Mouse (Mus musculus) Patski (cell line): Measurements from ENCODE around the gene Ptprg. TPM values are rescaled to one million over a fixed set of nuclear protein-coding genes. Genes with fewer than 3 reads are reported as not detected.

ENCODE experiments used
- ATAC-seq: fragments of 100-300 bp; one replicate; pipeline ENCODE4 v1.8.0; 2021
- CTCF ChIA-PET: fragments of 350-600 bp; sonication (Branson Sonifier 250); formaldehyde crosslinking; loops from one replicate; lab custom pipeline; 2022; ENCODE audit warnings: inconsistent platforms; lab: Charles Lee
- POLR2A ChIA-PET: fragments of 350-600 bp; sonication (Branson Sonifier 250); formaldehyde crosslinking; loops from one replicate; lab custom pipeline; 2022; ENCODE audit warnings: antibody characterized with exemption, inconsistent platforms; lab: Charles Lee
- DNase-seq: peaks from one replicate; pipeline ENCODE4 v3.0.0-alpha.2; 2011; ENCODE audit warnings: low read depth, low spot score
- H3K27me3 ChIP-seq: fragments of 371-371 bp; one replicate; pipeline ENCODE4 v1.5.1; 2021
- CTCF ChIP-seq: fragments of 100-300 bp; IDR thresholded peaks from one replicate; pipeline ENCODE4 v1.5.1; 2021
- in situ Hi-C: fragments of 300-500 bp; cut with MboI; formaldehyde crosslinking; loops from 3 replicates; pipeline ENCODE4 v1.11.1; 2018; ENCODE audit warnings: low pct_unique_long_range_greater_than_20kb, mixed read lengths
- polyA plus RNA-seq: library from polyadenylated mRNA; unstranded; gene quantifications from one replicate; pipeline ENCODE4 v1.2.3, GENCODE M21; 2021

The Ptprg gene
- polyA plus RNA-seq, 1 experiment from 2014 or later = 40.1 TPM

DNA sequence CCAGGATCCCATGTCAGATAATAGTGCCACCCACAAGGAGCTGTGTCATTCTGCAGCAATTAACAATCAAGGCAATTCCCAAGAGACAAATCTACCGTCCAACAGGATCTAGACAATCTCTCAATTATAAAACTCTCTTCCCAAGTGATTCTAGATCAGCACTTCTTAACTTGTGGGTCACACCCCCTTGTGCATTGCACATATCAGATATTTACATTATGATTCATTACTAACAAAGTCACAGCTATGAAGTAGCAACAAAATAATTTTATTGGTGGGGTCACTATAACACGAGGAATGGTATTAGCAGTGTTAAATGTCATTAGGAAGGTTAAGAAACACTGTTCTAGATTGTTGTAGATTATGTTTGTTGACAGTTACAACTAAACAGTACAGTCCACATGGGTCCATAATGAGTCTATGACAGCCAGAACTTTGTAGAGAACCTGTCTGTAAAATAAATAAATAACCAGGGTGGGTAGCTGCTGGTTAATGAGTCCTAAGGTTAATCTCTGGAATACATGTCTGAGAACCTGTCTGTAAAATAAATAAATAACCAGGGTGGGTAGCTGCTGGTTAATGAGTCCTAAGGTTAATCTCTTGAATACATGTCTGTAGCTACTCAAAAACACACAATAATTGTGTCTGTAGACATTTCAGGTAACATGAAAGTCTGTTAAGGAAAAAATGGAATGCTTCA, 520.2 kb downstream of the Ptprg start:
- ATAC-seq (no peak), DNase-seq (no peak)
- no peaks in the 10 kb centered on the region for H3K27me3 ChIP-seq
- POLR2A ChIA-PET = no interaction called here
- TF ChIP-seq CTCF = no peak
- CTCF ChIA-PET = interaction anchor here (0.8 kb wide), 1 partner anchor 9 kb away, joined by 3 read pairs; no protein-coding TSS in a partner anchor
- in situ Hi-C loops = no loop called here

DNA sequence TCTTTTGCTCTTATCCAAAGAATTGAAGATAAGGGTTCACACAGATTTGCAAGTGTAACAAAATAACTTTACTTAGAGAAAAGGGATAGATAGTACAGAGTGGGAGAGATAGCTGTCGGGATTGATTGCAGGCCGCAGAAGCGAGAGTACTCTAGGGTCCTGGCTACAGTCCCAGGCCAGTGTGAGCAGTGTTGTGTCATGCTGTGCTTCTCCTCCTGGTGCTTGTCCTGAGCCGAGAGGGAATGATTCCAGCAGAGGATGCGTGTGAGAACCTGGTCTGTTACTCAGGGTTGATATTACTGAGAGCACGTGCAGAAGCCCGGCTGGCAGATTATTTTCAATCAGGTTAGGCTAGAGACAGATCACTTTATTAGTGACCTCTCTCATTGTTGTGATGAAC, 523.9 kb downstream of the Ptprg start:
- POLR2A ChIA-PET = no interaction called here
- DNase-seq = no peak

DNA sequence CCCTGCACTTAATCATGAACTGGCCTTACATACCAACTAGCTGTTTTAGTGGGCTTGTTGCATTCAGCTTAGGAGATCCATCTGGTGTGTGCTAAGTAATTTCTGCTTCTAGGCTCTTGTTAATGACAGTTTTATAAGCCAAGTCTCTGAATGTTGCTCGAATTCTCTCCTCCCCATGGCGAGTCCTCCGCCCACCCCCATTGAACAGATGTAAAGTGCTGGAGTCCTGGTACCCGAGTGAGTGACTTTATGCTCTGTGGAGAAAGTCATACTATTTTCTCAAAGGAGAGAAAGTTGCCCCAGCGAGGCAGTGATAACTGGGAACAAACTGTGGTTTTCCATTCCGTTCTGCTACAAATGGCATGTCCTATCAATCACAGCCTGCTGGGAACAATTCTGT, 525.9 kb downstream of the Ptprg start:
- TF ChIP-seq CTCF = no peak

More for the DNA sequence above, 523.9 kb downstream of the Ptprg start:
- in situ Hi-C loops = no loop called here
- CTCF ChIA-PET = no interaction called here
- no peaks in the 10 kb centered on the region for H3K27me3 ChIP-seq
- ATAC-seq = no peak
- no peak for TF ChIP-seq CTCF

DNA sequence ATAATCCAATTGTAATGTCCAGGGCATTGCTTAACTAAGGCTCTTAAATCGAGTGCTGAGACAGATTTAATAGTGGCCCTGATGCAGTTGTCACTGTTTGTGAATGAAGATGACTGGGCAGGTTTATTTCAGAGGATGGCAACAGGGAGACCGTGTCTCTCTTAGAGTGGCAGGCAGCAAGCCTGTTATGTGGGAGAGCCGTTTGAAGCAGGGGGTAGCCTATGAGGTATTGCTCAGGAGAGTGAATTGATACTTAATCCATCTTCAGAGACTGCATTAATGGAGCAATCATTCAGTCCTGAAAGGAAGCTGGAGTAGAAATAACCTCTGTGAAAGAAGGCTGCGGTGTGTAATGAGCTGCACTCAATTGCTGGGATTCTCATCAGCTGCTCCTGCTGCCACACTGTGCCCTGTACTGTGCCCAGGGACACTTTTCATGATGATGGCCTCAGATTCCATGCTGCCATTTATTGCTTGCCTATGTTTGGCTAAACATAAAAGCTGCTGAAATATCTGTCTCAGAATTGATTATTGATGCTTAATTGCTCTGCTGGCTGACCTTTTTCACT, 526.6 kb downstream of the Ptprg start:
- no peaks in the 10 kb centered on the region for H3K27me3 ChIP-seq
- DNase-seq = no peak
- ChIA-PET CTCF (interaction anchor here (1.2 to 1.7 kb wide), 2 partner anchors 9 to 14 kb away, joined by 3 to 6 read pairs; no protein-coding TSS in a partner anchor), POLR2A (no interaction called here)
- no peak for ATAC-seq
- in situ Hi-C loops = no loop called here
- TF ChIP-seq CTCF = no peak

More for the DNA sequence above, 525.9 kb downstream of the Ptprg start:
- POLR2A ChIA-PET = no interaction called here
- ATAC-seq = no peak
- no peaks in the 10 kb centered on the region for H3K27me3 ChIP-seq
- CTCF ChIA-PET = interaction anchor here (1.2 kb wide), 1 partner anchor 15 kb away, joined by 3 read pairs; no protein-coding TSS in a partner anchor
- in situ Hi-C loops = no loop called here
- DNase-seq = no peak

DNA sequence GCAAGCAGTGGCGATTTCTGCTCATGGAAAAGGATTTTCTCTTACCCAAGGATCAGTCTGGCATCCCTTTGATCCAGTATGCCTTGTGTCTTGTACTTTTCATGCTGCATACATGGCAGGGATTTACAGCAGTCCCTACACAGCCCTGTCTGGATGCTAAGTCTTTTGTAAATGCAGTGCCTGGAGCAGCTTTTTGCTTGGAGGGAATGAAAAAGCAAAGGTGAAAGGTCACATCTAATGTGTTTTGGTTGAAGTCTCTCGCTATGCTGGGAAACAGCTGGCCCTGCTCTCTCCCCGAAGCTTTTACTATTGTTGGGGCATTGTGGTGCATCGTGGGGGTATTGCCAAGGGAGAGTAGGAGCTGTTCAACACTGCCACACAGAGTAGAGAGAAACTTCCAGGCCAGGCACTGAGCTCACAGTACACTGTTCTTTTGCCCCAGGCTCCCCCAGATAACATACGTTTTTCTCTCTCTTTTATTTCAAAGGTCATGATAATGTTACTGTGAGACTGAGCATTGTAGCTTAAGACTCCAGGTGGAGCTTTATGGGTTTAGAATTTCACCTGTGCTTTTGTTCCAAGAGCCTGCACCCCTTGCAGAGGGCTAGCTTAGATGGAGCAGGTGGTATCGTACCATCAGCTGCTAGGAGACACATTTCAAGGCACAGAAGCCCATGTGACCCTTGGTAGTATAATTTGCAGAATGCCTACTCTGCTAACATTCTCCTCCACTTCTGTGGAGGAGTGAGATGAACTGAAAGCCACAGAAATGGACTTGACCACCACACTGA, 529.0 kb downstream of the Ptprg start:
- CTCF ChIA-PET = interaction anchor here (0.9 to 1.3 kb wide), 2 partner anchors 9 to 24 kb away, joined by 3 read pairs; no protein-coding TSS in a partner anchor
- ATAC-seq (no peak), DNase-seq (no peak)
- in situ Hi-C loops = no loop called here
- POLR2A ChIA-PET = interaction anchor here (0.8 kb wide), 1 partner anchor 11 kb away, joined by 3 read pairs; no protein-coding TSS in a partner anchor
- H3K27me3 ChIP-seq = no peaks in the 10 kb centered on the region
- no peak for TF ChIP-seq CTCF

DNA sequence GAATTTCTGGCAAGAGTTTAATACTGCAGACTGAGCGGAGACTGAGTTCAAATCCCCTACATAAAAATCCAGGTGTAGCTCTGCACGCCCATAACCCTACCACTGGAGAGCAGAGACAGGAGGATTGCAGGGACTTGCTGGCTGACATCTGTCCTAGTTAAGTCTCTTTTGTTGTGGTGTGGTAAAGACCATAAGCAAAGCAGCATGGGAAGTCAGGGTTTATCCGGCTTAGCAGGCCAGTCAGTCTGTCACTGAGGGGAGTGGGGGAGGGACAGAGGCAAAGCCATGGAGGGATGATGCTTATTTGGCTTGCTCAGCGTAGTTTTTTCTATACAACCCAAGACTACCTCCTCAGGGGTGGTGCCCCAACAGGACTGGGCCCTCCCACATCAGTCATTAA, 530.7 kb downstream of the Ptprg start:
- in situ Hi-C loops = no loop called here
- CTCF ChIA-PET = interaction anchor here (0.8 kb wide), 1 partner anchor 12 kb away, joined by 5 read pairs; no protein-coding TSS in a partner anchor
- H3K27me3 ChIP-seq = no peaks in the 10 kb centered on the region
- TF ChIP-seq CTCF = no peak
- DNase-seq (no peak), ATAC-seq (no peak)
- POLR2A ChIA-PET = no interaction called here

DNA sequence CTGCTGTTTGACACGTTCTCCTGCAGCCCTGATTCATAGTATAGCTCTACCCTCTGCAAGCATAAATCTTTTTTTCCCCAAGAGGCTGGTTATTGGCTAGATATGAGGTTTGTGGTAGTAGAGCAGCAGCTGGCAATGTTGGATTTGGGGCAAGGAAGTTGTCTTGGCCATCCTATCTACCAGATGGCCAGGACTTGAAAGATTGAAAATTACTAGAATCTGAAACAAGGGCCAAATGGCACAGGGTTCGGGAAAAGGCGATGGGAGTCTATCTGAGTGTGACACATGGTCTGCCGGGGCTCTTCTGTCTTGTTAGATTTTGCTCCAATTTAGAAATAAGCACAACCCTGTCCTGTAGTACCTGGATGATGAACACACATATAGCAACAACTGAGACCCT, 531.7 kb downstream of the Ptprg start:
- ChIA-PET POLR2A (no interaction called here), CTCF (interaction anchor here (0.8 to 1.9 kb wide), 2 partner anchors 11 to 16 kb away, joined by 4 to 5 read pairs; no protein-coding TSS in a partner anchor)
- DNase-seq (no peak), ATAC-seq (no peak)
- in situ Hi-C loops = no loop called here
- no peaks in the 10 kb centered on the region for H3K27me3 ChIP-seq
- TF ChIP-seq CTCF = no peak

DNA sequence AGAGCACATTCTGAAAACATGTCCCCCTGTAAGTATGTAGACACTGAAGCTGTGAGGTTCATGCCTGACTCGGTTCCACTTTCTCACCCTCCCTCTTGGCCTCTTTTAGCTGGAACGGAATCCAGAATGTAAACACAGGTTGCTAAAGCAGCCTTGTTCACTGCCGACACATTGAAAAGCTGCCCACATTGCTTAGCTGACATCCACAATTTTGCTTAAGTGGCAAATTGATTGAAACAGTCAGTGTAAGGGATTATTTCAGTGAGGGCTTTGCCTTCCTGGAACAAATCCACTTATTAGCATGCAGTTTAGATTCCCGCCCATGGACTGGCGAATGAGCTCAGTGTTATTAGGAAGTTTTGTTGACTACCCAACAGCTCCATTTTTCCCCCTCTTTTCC, 532.8 kb downstream of the Ptprg start:
- in situ Hi-C loops = no loop called here
- DNase-seq = no peak
- TF ChIP-seq CTCF = no peak
- ChIA-PET POLR2A (no interaction called here), CTCF (interaction anchor here (1.9 kb wide), 1 partner anchor 15 kb away, joined by 4 read pairs; no protein-coding TSS in a partner anchor)
- ATAC-seq = no peak
- H3K27me3 ChIP-seq = no peaks in the 10 kb centered on the region

DNA sequence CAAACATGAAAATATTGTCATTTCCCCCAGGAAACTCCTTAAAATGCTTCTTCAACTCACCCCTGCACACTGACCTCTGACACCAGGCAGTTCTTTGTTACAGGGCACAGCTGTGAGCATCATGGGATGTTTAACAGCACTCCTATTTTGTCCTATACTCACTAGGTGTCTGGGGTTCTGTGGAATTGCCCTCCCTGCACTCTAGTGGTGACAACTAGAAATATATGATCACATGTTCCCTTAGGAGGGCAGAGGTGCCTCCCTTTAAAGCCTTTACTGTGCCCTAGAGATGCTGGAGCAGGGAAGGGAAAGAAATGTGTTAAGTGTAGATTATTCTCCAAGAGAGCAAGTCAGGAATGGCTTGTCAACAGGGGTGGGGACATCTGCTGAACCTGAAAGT, 536.6 kb downstream of the Ptprg start:
- DNase-seq = no peak
- no peak for ATAC-seq
- H3K27me3 ChIP-seq = no peaks in the 10 kb centered on the region
- in situ Hi-C loops = no loop called here
- TF ChIP-seq CTCF = no peak
- ChIA-PET CTCF (no interaction called here), POLR2A (no interaction called here)

DNA sequence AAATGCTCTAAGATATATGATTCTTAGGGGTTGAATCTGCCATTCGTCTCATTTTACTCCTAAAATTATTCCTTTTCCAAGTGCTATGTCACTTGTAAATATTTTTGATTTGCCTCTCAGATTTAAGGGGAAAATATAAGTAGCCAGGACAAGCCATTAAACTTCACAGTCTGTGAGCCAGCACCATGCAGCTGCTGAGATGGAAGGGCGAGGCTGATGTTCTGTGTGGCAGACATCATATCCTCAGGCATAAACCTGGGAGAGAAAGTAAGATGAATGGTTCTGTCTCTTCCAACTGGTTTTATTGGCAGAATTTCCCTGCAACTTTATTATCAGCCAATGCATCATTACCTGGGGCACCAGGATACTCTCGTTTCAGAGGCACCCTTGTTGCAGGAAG, 538.4 kb downstream of the Ptprg start:
- ATAC-seq (no peak), DNase-seq (no peak)
- no peak for TF ChIP-seq CTCF
- CTCF ChIA-PET = interaction anchor here (1.4 kb wide), 1 partner anchor 10 kb away, joined by 5 read pairs; no protein-coding TSS in a partner anchor
- no peaks in the 10 kb centered on the region for H3K27me3 ChIP-seq
- POLR2A ChIA-PET = interaction anchor here (0.9 kb wide), 1 partner anchor 10 kb away, joined by 3 read pairs; no protein-coding TSS in a partner anchor
- in situ Hi-C loops = no loop called here
